Comparison of ENCODE assay signal across 9 mouse cellular contexts in genomic region chr1:71100591-71101368, GRCm38 (mm10). TPM values are rescaled to one million over a fixed set of nuclear protein-coding genes. Genes with fewer than 3 reads are reported as not detected.
DNase-seq lines count a peak whose midpoint lies in the region; ATAC-seq and TF ChIP-seq lines count a peak whose summit lies in the region.
"Had no signal": no experiment of that assay in that cellular context is flagged by ENCODE, and none has a peak within 500 bp of the region (broad histone marks: within the 10 kb centered on the region; RNA-seq: fewer than 3 reads in every experiment).

No protein-coding gene starts in this region.

- H3K27me3 ChIP-seq in limb, embryonic 12.5 days, result no peaks in the 10 kb centered on the region
- no peaks in the 10 kb centered on the region for H3K27me3 ChIP-seq in limb, embryonic 10.5 days (ENCODE audit: low read depth, poor library complexity, severe bottlenecking)
- H3K27me3 ChIP-seq in G1E (ENCODE audit: insufficient read depth, low read length), result no peaks in the 10 kb centered on the region
- H3K27me3 ChIP-seq in limb, embryonic 14.5 days (ENCODE audit: control insufficient read depth, insufficient read depth, low read length), result no peaks in the 10 kb centered on the region

- DNase-seq in CD4-positive, CD25-positive, alpha-beta regulatory T cell, adult 2 months (ENCODE audit: low read depth, low spot score), result peak; percentile 26
- DNase-seq in limb, embryonic 10.5 days (ENCODE audit: low spot score), result no peak
- no peak for DNase-seq in G1E (ENCODE audit: low spot score)
- DNase-seq in limb, embryonic 14.5 days (ENCODE audit: low spot score), result no peak
- no peak for DNase-seq in cerebellum, adult 9-10 months
- no peak for DNase-seq in left cerebral cortex, postnatal 36 days (ENCODE audit: low spot score in 2 of 2)
- DNase-seq: adrenal gland, postnatal 10 days had no signal

- ATAC-seq in CD4-positive, CD25-positive, alpha-beta regulatory T cell, adult 4 months, result no peak
- no peak for ATAC-seq in limb, embryonic 12.5 days (ENCODE audit: insufficient number of reproducible peaks, insufficient read depth, low FRiP score, low TSS enrichment, low read depth)
- no peak for ATAC-seq in G1E (ENCODE audit: extremely low read depth, insufficient number of reproducible peaks, low FRiP score, poor library complexity, severe bottlenecking)
- no peak for ATAC-seq in limb, embryonic 14.5 days (ENCODE audit: low FRiP score, low read depth)

- H3K9ac ChIP-seq in limb, embryonic 12.5 days (replicated peaks), result no peak overlapping the region
- no peak overlapping the region for H3K9ac ChIP-seq in limb, embryonic 14.5 days (ENCODE audit: low read depth, low read length, severe bottlenecking)

- 69% methylated on average over 5 of the region's 5 CpGs for WGBS in limb, embryonic 12.5 days
- 82% methylated on average over 5 of the region's 5 CpGs for WGBS in limb, embryonic 10.5 days
- WGBS in limb, embryonic 14.5 days, result 53% methylated on average over 5 of the region's 5 CpGs

- peak overlapping the region; percentile 9; the same call in 1 of the 2 replicates for H3K4me3 ChIP-seq in limb, embryonic 12.5 days (replicated peaks)
- no peak overlapping the region for H3K4me3 ChIP-seq in limb, embryonic 10.5 days
- peak overlapping the region; percentile 89 for H3K4me3 ChIP-seq in G1E (ENCODE audit: low read depth, low read length)
- 0 out of 2 replicates have a peak overlapping the region, but pooled peaks have one; percentile 91 for H3K4me3 ChIP-seq in limb, embryonic 14.5 days (replicated peaks; ENCODE audit: low read length)

- intact Hi-C loops in left cerebral cortex, postnatal 36 days (cut with DNase I), result no loop called here

- no peaks in the 10 kb centered on the region for H3K9me3 ChIP-seq in limb, embryonic 12.5 days
- H3K9me3 ChIP-seq in limb, embryonic 10.5 days (replicated peaks), result no peaks in the 10 kb centered on the region
- H3K9me3 ChIP-seq in G1E (replicated peaks), result no peaks in the 10 kb centered on the region
- H3K9me3 ChIP-seq in limb, embryonic 14.5 days (ENCODE audit: control insufficient read depth, low read length), result no peaks in the 10 kb centered on the region

- H3K27ac ChIP-seq in limb, embryonic 12.5 days, result no peak overlapping the region
- no peak overlapping the region for H3K27ac ChIP-seq in limb, embryonic 10.5 days
- no peak overlapping the region for H3K27ac ChIP-seq in limb, embryonic 14.5 days (replicated peaks; ENCODE audit: low read depth, low read length)

- H3K36me3 ChIP-seq in limb, embryonic 12.5 days, result no peaks in the 10 kb centered on the region
- H3K36me3 ChIP-seq in limb, embryonic 10.5 days, result peaks cover 8% of the 10 kb centered on the region
- H3K36me3 ChIP-seq in G1E (replicated peaks), result peaks cover 36% of the 10 kb centered on the region
- H3K36me3 ChIP-seq in limb, embryonic 14.5 days (ENCODE audit: control insufficient read depth, insufficient read depth, low read length), result no peaks in the 10 kb centered on the region

- H3K4me2 ChIP-seq in limb, embryonic 12.5 days, result peak overlapping the region; percentile 61
- H3K4me2 ChIP-seq in limb, embryonic 14.5 days (replicated peaks; ENCODE audit: low read depth, low read length, severe bottlenecking), result peak overlapping the region; percentile 63; the same call in 1 of the 2 replicates

- peaks cover 20% of the 10 kb centered on the region; the same call in 1 of the 2 replicates for H3K4me1 ChIP-seq in limb, embryonic 12.5 days (replicated peaks)
- H3K4me1 ChIP-seq in limb, embryonic 10.5 days, result peaks cover 14% of the 10 kb centered on the region
- H3K4me1 ChIP-seq in G1E (ENCODE audit: insufficient read depth, low read depth, low read length), result peaks cover 67% of the 10 kb centered on the region
- peaks cover 9% of the 10 kb centered on the region; the same call in 1 of the 2 replicates for H3K4me1 ChIP-seq in limb, embryonic 14.5 days (ENCODE audit: control insufficient read depth, insufficient read depth, low read length)

- no peak for TF ChIP-seq CTCF in G1E (IDR thresholded peaks at IDR 0.05; ENCODE audit: low read depth, low read length)

- TF ChIP-seq POLR2A in limb, embryonic 14.5 days (IDR thresholded peaks at IDR 0.05; ENCODE audit: borderline replicate concordance, extremely low read depth, insufficient read depth, insufficient read length), result no peak

RNA-seq across cellular contexts. Expression of gene Bard1, which starts 2.2 kb away (rescaled TPM):
- under 1 TPM; 0.42 to 0.47 TPM for polyA plus RNA-seq in CD4-positive, CD25-positive, alpha-beta regulatory T cell, adult 4 months (2017; shearing (Covaris generic))
- 3.3 and 3.4 TPM in 2 replicates for polyA plus RNA-seq in limb, embryonic 12.5 days (2016; fragmentation: Nextera tagmentation; extraction: Ambion mirVana)
- 2.5 and 3.1 TPM in 2 replicates for polyA plus RNA-seq in limb, embryonic 10.5 days (2016; fragmentation: Nextera tagmentation; extraction: Ambion mirVana)
- total RNA-seq in G1E (2014; fragmentation: Nextera tagmentation) (80.2 and 82.6 TPM in 2 replicates), G1E (2017) (21.0 and 22.6 TPM in 2 replicates)
- polyA plus RNA-seq in G1E (2012), result 7.2 and 7.9 TPM in 2 replicates
- polyA plus RNA-seq in limb, embryonic 14.5 days (2012; rRNA removed), result 8.5 and 9.7 TPM in 2 replicates
- polyA plus RNA-seq in limb, embryonic 14.5 days (2014; fragmentation: Nextera tagmentation; extraction: Ambion mirVana), result 2.1 and 2.7 TPM in 2 replicates
- under 1 TPM; 0.39 to 0.48 TPM for total RNA-seq in left cerebral cortex, postnatal 36 days (2021)
